Mouse (Mus musculus) neural tube, embryonic 14.5 days (tissue): Measurements from ENCODE around the gene Eif3c. TPM values are rescaled to one million over a fixed set of nuclear protein-coding genes. Genes with fewer than 3 reads are reported as not detected.
A peak's percentile ranks its signal among the peaks of the same experiment; 100 is the strongest.

Experiments used
- ATAC-seq: fragments of 200-750 bp; cut with Nextera tagmentation; 2 replicates; pipeline ENCODE4 v1.8.0; 2017; ENCODE audit warnings: low read depth, mild to moderate bottlenecking, moderate TSS enrichment, moderate library complexity
- H3K27ac ChIP-seq: fragments of 300-500 bp; sonication (generic); 2 replicates; pipeline ENCODE4 v1.5.1; 2014; ENCODE audit warnings: low read depth, mild to moderate bottlenecking, control low read depth, low read length, moderate library complexity, mixed read lengths
- H3K27me3 ChIP-seq: fragments of 300-500 bp; sonication (generic); 2 replicates; pipeline ENCODE4 v1.6.1; 2014; ENCODE audit warnings: low read length; ENCODE audit not compliant: control insufficient read depth, insufficient read depth
- H3K36me3 ChIP-seq: fragments of 300-500 bp; sonication (generic); 2 replicates; pipeline ENCODE4 v1.6.1; 2014; ENCODE audit warnings: low read length, mixed read lengths; ENCODE audit not compliant: control insufficient read depth, insufficient read depth
- H3K4me1 ChIP-seq: fragments of 300-500 bp; sonication (generic); 2 replicates; pipeline ENCODE4 v1.6.1; 2014; ENCODE audit warnings: low read length; ENCODE audit not compliant: control insufficient read depth, insufficient read depth
- H3K4me2 ChIP-seq: fragments of 300-500 bp; sonication (generic); 2 replicates; pipeline ENCODE4 v1.6.1; 2014; ENCODE audit warnings: mild to moderate bottlenecking, low read depth, low read length, control low read depth
- H3K4me3 ChIP-seq: fragments of 300-500 bp; sonication (generic); 2 replicates; pipeline ENCODE4 v1.5.1; 2014; ENCODE audit warnings: low read depth, low read length, control low read depth, mixed read lengths
- H3K9ac ChIP-seq: fragments of 300-500 bp; sonication (generic); replicated peaks from 2 replicates; pipeline ENCODE4 v1.6.1; 2014; ENCODE audit warnings: low read depth, mild to moderate bottlenecking, control low read depth, low read length, mixed read lengths
- H3K9me3 ChIP-seq: fragments of 300-500 bp; sonication (generic); 2 replicates; pipeline ENCODE4 v1.6.1; 2016; ENCODE audit warnings: low read length; ENCODE audit not compliant: control insufficient read depth
- WGBS: fragments of 180-500 bp; shearing (Covaris S2); extraction: QIAGEN DNeasy Blood & Tissue Kit; methylation state at CpG from one replicate; pipeline ENCODE4 v1.1.7; 2014; 5-methylcytosine and 5-hydroxymethylcytosine counted together
- polyA plus RNA-seq: library from polyadenylated mRNA; unstranded; fragments of >200 nt; fragmentation: Nextera tagmentation; extraction: Ambion mirVana; gene quantifications from 2 replicates; pipeline ENCODE4 v1.2.1, GENCODE M21; 2014

Gene Eif3c
- polyA plus RNA-seq, 1 experiment from 2014 or later: 156 TPM

- no peak overlapping the region for H3K9ac ChIP-seq
- WGBS: 86% methylated on average over 5 of the region's 5 CpGs
- no peak overlapping the region for H3K27ac ChIP-seq
- no peaks in the 10 kb centered on the region for H3K9me3 ChIP-seq
- H3K27me3 ChIP-seq: no peaks in the 10 kb centered on the region
- H3K4me2 ChIP-seq: no peak overlapping the region
- H3K4me3 ChIP-seq: no peak overlapping the region
- no peaks in the 10 kb centered on the region for H3K36me3 ChIP-seq
- ATAC-seq: no peak
- H3K4me1 ChIP-seq: no peaks in the 10 kb centered on the region
Observed at GRCm38 (mm10) chr7:126595890-126596289, 29.7 kb upstream of the Eif3c start.

GRCm38 (mm10) chr7:126594862-126595561 is 28.8 kb upstream of the Eif3c start, which contains the start of gene Il27:
Gene Il27, minus strand, starts transcription at chr7:126594941.
- ATAC-seq: no peak
- 87% methylated on average over 11 of the region's 11 CpGs for WGBS

DNA sequence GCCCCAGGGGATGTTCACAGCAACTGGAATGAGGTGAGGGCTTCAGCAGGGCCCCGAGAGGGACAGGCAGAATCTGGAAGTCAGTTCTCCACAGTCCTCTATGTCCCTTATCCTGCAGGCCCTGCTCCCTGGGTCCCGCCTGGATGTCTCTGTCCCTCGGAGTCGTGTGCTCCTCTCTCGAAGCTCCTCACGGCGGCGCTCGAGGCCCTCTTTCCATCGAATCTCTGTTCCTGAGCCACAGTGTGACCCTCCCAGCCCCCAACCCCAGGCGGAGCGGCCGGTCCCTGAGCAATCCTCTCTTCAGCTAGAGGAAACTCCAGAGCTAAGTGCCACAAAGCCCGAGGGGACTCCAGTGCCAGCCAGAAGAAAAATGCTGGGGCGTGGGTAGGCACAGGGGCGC is 21.6 kb upstream of the Eif3c start:
- Histone ChIP-seq H3K4me3 (no peak overlapping the region), H3K36me3 (no peaks in the 10 kb centered on the region), H3K4me2 (no peak overlapping the region), H3K27me3 (no peaks in the 10 kb centered on the region), H3K9me3 (no peaks in the 10 kb centered on the region), H3K4me1 (no peaks in the 10 kb centered on the region), H3K27ac (no peak overlapping the region), H3K9ac (no peak overlapping the region)
- ATAC-seq: no peak
- 6% methylated on average over 16 of the region's 16 CpGs for WGBS

More at GRCm38 (mm10) chr7:126594862-126595561, 28.8 kb upstream of the Eif3c start, which contains the start of gene Il27:
- H3K36me3 ChIP-seq: no peaks in the 10 kb centered on the region
- H3K9ac ChIP-seq: no peak within 1 kb of the TSS
- no peak within 1 kb of the TSS for H3K27ac ChIP-seq
- H3K9me3 ChIP-seq: no peaks in the 10 kb centered on the region
- H3K27me3 ChIP-seq: no peaks in the 10 kb centered on the region
- no peak within 1 kb of the TSS for H3K4me2 ChIP-seq
- H3K4me1 ChIP-seq: no peaks in the 10 kb centered on the region
- H3K4me3 ChIP-seq: no peak within 1 kb of the TSS

DNA sequence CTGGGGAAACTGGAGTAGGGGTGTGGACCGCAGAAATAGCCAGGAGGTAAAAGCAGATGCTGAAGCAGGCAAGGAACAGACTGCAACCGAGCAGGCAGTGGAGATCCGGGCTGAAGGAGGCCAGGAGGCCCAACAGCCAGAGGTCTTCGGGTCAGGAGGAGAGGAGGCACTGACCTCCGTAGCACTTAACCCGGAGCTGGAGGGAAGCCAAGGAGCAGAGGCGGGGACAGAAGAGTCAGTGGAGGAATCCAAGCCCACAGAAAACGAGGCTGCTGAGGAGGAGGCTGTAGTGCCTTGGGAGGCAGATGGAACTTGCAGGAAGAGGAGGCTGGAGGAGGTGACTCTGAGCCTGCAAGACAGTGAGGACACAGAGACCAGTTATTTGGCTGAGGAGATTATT is 20.6 kb upstream of the Eif3c start:
- Histone ChIP-seq H3K9ac (no peak overlapping the region), H3K27me3 (no peaks in the 10 kb centered on the region), H3K4me3 (no peak overlapping the region), H3K9me3 (no peaks in the 10 kb centered on the region), H3K4me2 (no peak overlapping the region), H3K36me3 (no peaks in the 10 kb centered on the region), H3K4me1 (no peaks in the 10 kb centered on the region; the same call in 1 of the 2 replicates), H3K27ac (no peak overlapping the region)
- 75% methylated on average over 8 of the region's 8 CpGs for WGBS
- no peak for ATAC-seq

GRCm38 (mm10) chr7:126585717-126586116 is 19.5 kb upstream of the Eif3c start, which contains the start of gene Cln3:
Gene Cln3, minus strand, starts transcription at chr7:126585817.
- no peak within 1 kb of the TSS for H3K9ac ChIP-seq
- no peaks in the 10 kb centered on the region for H3K9me3 ChIP-seq
- WGBS: 78% methylated on average over 6 of the region's 6 CpGs
- no peaks in the 10 kb centered on the region for H3K27me3 ChIP-seq
- no peak for ATAC-seq
- peaks cover 3% of the 10 kb centered on the region; the same call in 1 of the 2 replicates for H3K4me1 ChIP-seq
- H3K4me3 ChIP-seq: no peak within 1 kb of the TSS
- no peaks in the 10 kb centered on the region for H3K36me3 ChIP-seq
- H3K4me2 ChIP-seq: no peak within 1 kb of the TSS
- H3K27ac ChIP-seq: no peak within 1 kb of the TSS

- Histone ChIP-seq H3K4me1 (peaks cover 3% of the 10 kb centered on the region; the same call in 1 of the 2 replicates), H3K4me2 (peak within 1 kb of the TSS; percentile 86), H3K36me3 (no peaks in the 10 kb centered on the region), H3K9ac (no peak within 1 kb of the TSS), H3K9me3 (no peaks in the 10 kb centered on the region), H3K27ac (no peak within 1 kb of the TSS), H3K27me3 (no peaks in the 10 kb centered on the region), H3K4me3 (peak within 1 kb of the TSS; percentile 51)
- no peak for ATAC-seq
- WGBS: 84% methylated on average over 8 of the region's 8 CpGs
Observed at GRCm38 (mm10) chr7:126584506-126584977, 18.3 kb upstream of the Eif3c start, which contains the start of gene Apobr. Gene Apobr, plus strand, starts transcription at chr7:126584942.

DNA sequence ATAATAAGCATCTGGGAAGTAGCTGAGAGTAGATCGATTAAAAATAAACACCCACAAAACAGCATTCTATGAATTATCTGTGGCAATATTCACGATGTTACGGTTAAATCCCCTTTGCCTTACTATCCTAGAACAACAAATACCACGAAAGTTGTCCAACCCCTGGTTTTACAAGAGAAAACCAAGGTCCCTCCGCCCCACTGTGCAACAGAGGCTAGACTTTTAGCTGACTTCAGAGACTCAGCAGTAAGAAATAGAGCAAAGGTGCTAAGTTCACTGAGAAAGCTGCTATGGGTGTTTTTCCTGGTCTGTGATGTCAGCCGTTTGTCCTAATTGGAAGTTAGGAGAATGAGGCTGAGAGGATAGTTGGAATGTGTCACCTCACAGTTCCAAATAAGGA is 17.6 kb upstream of the Eif3c start:
- WGBS: 65% methylated on average over 6 of the region's 6 CpGs
- Histone ChIP-seq H3K36me3 (no peaks in the 10 kb centered on the region), H3K4me1 (peaks cover 3% of the 10 kb centered on the region; the same call in 1 of the 2 replicates), H3K27ac (no peak overlapping the region), H3K4me2 (peak overlapping the region; percentile 86), H3K9ac (no peak overlapping the region), H3K9me3 (no peaks in the 10 kb centered on the region), H3K4me3 (peak overlapping the region; percentile 51), H3K27me3 (no peaks in the 10 kb centered on the region)
- no peak for ATAC-seq

GRCm38 (mm10) chr7:126583251-126583709 is 17.1 kb upstream of the Eif3c start:
- Histone ChIP-seq H3K4me2 (peak overlapping the region; percentile 86), H3K4me3 (peak overlapping the region; percentile 51), H3K9ac (peak overlapping the region; percentile 49), H3K27me3 (no peaks in the 10 kb centered on the region), H3K36me3 (no peaks in the 10 kb centered on the region), H3K4me1 (peaks cover 3% of the 10 kb centered on the region; the same call in 1 of the 2 replicates), H3K9me3 (no peaks in the 10 kb centered on the region), H3K27ac (peak overlapping the region; percentile 70; the same call in 1 of the 2 replicates)
- under 1% methylated on average over 22 of the region's 22 CpGs for WGBS
- peak; percentile 92 for ATAC-seq

GRCm38 (mm10) chr7:126582759-126583158 is 16.5 kb upstream of the Eif3c start:
- Histone ChIP-seq H3K9ac (peak overlapping the region; percentile 49), H3K4me2 (peak overlapping the region; percentile 86), H3K9me3 (no peaks in the 10 kb centered on the region), H3K4me1 (peaks cover 3% of the 10 kb centered on the region; the same call in 1 of the 2 replicates), H3K27ac (no peak overlapping the region), H3K27me3 (no peaks in the 10 kb centered on the region), H3K36me3 (no peaks in the 10 kb centered on the region), H3K4me3 (peak overlapping the region; percentile 51)
- WGBS: 1% methylated on average over 20 of the region's 20 CpGs
- peak; percentile 77 for ATAC-seq
